Mouse (Mus musculus) frontal cortex, adult (tissue): ENCODE data around the gene Acot12.

ENCODE experiments used
- ATAC-seq: cut with Nextera tagmentation; 2 replicates; pipeline ENCODE4 v1.9.2; 2017; ENCODE audit warnings: mild to moderate bottlenecking, moderate library complexity, mixed read lengths; ENCODE audit not compliant: low TSS enrichment

Acot12 gene

DNA sequence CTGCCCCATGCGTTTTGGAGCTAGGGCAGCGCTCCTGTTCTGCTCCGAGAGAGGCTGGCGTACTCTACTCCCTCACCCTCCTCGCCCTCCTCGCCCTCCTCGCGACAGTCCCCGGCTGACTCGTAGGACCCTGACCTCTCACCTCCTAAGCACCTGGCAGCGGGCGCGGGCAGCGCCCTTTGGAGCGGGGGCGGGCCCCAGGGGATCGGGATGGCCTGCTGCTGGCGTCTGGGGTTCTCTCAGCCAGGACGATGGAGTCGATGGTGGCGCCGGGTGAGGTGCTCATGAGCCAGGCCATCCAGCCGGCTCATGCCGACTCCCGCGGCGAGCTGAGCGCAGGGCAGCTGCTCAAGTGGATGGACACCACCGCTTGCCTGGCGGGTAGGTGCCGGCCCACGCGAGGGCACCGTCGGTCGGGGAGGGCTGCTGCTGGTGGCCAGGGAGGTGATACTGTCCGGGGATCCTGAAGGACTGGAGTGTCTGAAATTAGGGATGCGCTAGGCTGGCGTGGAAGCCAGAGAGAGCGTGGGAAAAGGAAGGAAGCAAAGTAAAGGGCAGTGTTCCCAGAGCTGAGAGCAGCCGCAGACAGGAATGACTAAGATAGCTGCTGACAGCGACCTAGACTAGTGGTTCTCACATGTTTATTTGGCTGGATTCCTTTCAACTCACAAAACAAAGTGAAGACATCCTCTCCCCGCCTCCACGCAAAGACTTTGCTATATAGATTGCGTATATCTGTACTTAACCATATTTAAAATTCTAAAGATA, at the start of gene Acot12:
Acot12 (plus strand) TSS at position 233 of the 768 bp plus-strand sequence.
- peak; percentile 94 for ATAC-seq

DNA sequence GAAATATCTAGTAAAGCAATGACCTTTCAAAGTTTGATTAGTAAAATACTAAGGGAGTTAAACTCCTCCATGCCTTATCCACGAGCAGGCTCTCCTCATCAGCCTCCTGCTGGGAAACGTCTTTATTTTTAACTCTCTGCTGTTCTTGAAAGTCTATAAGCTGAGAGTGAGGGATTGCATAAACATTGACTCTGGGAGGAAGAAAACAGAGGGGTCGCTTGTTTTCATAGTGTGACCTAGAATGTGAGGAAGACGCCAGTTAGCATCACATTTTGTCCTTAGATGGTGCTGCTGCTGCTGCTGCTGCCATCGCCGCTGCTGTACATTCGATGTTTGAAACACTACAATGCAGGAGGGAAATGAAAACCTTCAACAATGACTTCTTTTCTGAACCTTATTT, 47.7 kb upstream of the Acot12 start:
- no peak for ATAC-seq

DNA sequence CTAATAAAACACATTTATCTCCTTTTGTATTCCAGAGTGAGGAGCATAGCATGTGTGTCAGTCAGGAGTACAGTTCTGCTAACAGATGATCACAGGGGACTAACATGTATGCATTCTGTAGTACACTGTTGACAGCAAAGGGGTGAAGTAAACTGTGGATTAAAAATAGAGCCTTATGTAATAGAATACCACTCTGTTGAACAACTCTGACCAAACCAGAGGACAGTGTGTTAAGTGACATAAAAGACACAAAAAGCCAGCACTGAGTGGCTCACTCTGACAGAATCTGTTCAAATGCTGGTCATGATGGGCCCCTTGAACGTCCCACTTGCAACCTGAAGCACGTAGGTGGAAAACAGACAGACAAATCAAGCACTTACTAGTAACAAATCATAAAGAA, 45.9 kb upstream of the Acot12 start:
- no peak for ATAC-seq

DNA sequence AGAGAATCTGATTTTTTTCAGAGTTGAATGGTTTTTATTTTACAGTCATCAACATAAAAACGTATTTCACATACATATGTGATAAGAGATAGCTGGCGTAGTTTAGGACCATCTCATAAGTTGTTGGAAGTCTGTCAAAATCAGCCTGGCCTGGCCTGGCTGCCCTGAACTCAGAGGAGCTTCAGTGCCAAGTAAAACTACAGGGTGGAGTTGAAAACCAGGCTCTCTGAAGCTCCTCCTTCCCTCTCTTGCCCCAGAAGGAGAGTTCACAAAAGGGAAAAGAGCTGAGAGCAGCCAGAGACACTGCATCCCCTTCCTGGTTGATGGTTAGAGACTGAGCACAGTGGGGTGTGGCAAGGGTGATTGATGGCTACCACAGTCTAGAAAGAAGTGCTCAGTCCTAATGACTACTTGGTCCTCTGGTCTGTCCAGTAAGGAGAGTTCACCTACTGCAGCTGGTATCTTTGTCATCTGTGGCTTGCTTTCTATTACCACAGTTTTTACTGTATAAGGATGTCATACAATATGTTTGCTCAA, 45.1 kb upstream of the Acot12 start:
- no peak for ATAC-seq

DNA sequence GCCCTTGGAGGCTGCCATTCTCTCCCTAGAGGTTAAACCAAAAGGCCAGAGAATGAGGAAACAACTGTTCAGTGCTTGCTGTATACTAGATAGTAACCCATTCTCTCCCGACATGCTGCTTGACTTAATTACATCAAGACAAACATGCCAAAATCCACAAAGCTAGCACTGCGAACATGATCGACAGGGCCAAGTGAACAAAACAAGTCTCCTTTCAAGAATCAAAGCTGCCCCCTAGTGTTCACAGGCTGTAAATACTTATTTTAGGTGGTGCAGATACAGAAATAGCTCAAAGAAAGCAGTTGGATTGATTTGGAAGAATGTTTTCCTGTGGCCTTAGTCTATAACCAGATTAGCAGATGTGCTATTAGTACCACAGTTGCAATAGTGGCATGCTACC, 44.3 kb upstream of the Acot12 start:
- peak; percentile 48; the same call in 1 of the 2 replicates for ATAC-seq

DNA sequence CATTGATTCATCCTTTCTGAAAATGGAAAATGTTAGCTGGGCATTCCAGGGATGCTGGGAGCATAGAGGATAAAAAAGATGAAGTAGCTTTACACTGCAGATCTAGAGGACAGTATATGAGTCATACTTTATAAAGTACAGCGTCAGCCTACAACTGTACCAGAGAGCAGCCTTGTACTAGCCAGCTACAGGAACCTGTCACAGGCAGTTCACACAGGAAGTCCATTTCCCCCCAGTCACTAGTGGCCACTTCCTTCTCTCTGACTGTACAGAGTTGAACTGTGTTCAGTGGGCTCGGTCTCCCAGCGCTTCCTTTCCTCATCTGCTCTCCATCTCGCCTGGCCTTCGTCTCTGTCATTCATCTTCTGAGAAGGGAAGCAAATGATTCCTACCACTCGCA, 39.0 kb upstream of the Acot12 start:
- peak; percentile 74 for ATAC-seq

DNA sequence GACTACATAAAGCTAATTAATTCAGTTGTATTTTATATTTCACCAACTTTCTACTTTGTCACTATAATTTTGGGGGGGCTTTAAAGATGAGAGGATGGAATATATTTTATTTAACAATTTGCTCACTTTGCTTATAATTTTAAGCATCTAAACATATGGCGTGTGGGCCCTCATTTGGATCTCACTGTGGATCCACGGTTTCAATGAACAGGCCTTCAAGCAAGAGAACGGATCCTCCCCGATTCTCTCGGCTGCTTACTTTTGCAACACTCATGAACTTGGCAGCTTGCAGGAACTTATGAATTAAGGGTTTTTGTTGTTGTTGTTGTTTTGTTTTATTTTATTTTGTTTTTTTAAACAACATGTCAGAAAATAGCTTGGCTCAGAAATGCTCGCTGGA, 21.8 kb upstream of the Acot12 start:
- peak; percentile 64 for ATAC-seq

DNA sequence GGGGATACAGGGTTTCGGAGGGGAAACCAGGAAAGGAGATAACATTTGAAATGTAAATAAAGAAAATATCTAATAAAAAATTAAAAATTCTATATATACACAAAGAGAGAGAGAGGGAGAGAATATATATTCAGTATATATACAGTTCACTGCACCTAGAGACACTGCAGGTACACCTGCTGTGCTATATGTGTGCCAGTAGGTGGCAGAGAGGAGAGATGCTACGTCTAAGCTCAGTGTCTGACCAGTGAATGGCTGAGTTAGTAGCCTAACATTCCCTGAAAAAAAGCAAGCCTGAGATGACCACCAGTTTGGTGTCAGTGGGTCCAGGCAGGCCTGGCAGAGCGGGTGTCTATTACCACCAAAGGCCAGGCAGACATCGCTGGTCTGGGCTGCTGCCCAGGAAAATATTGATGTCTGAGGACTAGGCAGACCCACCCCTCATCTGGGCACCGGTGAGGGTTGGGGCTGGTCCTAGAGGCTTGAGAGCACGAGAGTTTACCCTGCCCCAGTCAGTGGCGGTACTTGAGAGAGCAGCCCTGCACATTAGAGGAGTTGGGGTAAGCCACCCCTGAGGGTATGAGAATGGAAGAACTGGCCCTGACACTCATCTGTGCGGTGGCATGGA, 18.1 kb upstream of the Acot12 start:
- ATAC-seq, result peak; percentile 76

DNA sequence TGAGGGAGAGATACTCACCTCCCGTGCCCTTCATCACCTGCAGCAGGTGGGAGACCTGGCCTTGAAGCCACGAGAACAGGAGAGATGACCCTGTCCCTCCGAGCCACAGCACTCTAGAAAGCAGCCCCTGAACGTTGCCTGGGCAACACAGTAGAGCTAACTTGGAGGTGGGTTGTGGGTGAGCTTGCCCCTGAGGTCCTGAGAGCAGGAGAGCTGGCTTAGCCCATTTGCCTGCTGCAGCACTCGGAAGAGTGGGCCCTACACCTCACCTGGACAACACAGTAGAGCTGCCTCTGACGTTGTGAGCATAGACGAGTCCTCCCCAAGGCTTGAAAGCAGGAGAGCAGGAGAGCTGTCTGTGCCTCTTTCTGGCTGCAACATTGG, 17.6 kb upstream of the Acot12 start:
- no peak for ATAC-seq

DNA sequence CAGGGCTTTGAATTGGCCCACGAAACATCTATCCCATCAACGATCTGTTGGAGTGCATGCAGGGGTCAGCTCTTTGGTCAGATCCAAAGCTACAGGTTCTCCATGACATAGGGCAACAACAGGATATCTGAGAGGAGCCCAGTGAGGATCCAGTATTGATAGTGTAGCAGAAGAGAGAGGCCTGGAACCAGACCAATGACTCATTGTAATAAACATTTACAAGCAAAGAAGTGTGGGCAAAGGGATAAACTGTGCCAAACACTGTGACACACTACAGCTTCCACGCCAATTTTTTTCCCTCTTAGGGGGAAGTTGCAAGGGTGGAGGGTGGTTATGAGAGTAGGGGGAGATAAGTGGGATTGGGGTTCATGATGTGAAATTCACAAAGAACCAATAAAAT, 17.1 kb upstream of the Acot12 start:
- ATAC-seq, result no peak

DNA sequence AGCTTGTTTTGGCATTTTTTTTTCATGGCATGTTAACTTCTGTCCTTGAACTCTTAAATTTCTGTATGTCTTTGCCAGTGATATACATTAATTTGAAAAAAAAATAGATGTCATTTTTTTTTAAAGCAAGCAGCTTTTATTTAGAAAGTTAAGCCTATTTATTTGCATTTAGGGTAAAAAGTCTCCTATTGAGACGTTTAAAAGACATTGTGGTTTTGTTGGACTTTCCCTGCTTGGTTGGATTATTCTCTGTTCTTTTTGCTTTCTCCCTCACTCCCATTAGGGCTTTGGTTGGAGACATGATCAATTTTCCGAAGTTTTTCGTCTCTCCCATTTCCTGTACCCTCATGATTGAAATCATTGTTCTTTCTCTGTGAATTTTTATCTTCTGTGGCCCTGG, 16.2 kb upstream of the Acot12 start:
- ATAC-seq, result no peak

DNA sequence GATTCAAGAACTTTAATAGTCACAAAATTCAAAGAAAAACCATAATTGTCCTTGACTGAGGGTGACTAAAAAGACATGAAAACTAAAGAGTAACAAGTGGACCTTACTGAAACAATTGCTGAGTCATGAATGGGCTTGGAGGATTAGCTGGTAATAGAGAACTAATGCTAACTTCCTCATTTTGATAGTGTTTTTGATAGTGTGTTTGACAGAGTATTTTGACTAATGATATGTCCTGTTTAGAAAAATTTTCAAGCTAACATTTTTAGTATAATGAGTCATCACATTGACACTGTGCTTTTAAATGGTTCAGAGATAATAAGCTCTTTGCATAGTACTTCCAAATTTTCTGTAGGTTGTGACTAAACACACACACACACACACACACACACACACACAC, 13.4 kb upstream of the Acot12 start:
- no peak for ATAC-seq

DNA sequence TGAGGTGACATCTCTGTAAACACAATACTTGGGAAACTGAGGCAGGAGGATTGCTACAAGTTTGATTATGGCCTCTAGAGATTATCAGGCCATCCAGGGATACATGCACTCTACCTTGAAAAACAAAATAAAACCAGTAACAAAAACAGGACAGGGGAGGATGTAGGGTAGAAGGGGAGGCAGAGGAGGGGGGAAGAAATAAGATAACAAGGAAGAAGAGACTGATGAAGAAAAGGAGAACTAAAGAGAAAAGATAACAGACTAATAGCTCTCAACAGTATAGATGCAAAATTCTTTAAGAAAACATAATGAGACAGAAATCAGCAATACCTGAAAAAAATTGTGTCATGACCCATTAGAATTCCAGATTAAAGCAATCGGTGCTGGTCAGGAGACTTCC, 4.1 kb upstream of the Acot12 start:
- ATAC-seq, result no peak

DNA sequence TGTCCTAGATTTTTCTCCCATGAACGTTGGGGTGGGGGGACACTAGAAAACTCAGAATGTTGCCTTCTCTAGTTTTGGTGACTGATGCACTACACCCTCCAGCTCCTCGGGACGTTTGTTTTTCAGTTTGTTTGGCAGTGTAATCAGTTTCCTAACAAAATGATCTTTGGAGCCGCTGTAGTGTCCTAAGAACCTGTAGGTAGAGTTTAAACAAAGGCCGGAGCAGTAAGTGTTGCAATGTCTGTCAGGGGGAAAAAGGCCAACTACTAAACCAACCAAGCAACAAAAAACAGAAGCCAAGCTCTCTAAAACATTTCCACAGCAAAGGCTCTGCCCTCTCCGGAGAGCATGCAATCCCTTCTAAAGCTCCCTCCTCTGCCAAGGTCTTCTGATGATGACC, 461 bp upstream of the Acot12 start:
- 0 out of 2 replicates have a peak, but pooled peaks have one; percentile 1 for ATAC-seq

DNA sequence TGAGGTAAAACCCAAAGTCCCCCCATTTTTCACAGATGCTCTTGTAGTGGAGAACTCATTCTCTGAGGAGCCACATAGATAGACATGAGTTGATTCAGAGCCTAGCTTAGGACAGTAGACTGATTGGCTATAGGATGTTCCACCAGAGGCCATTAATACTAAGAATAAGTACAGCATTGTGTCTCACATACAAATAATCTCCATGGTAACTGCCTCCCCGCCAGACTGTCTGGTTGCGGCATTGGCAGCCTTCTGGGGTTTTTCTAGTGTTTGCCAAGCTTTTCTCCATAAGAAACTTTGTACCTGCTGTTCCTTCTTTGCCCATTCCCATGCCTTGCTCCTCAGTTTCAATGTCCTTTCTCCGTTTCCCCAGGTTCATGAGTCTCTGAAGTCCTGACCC, 1.9 kb downstream of the Acot12 start:
- ATAC-seq, result no peak

DNA sequence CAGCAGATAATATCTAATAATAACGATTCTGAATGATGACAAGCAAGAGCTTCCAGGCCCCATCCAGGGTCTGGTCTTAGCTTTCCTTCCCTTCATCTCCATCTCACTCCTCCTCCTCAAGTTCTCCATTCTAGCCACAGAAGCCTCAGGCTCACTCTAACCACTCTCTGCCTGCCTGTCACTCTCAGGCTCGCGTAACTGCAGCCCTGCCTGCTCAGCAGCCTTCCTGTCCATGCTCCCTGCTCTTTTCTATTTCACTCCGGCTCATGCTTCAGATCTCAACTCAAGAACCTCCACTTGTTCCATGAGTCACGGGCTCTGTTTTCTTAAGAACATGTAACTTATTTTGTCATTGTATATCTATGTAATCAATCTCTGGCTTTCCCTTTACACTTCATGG, 5.2 kb downstream of the Acot12 start:
- no peak for ATAC-seq

DNA sequence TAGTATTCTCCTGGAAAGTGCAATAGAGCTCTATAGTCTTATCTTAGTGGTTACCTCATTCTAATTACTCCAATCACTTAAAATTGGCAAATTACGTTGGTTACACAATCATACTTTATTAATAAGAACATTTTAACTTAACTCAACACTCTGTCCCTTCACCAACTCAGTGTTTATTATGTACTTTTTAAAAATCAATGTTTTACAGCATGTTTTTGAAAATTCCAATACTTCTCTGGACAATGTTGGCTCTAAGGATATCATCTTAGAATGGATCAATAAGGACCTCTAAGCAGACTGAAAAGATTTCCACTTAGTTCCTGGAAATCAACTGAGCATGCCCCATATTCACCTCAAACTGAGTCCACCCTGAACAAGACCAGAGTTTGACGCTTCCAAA, 7.1 kb downstream of the Acot12 start:
- no peak for ATAC-seq

DNA sequence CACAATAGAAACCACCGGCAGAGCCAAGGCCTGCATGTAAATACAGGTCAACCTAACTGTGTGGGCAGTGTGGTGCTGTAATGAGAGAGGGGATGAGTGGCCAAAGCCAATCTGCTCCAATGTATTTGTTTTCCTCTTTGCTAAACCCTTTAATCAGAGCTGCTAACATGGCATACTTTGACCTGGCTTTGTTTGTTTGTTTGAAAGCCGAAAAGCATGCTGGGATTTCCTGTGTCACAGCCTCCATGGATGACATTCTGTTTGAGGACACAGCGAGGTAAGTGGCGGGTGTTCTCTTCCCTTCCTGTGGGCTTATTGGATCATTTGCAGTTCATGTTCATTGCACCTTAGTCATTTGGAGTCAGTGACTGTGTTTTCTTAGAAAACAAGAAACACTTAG, 8.7 kb downstream of the Acot12 start:
- ATAC-seq, result no peak

DNA sequence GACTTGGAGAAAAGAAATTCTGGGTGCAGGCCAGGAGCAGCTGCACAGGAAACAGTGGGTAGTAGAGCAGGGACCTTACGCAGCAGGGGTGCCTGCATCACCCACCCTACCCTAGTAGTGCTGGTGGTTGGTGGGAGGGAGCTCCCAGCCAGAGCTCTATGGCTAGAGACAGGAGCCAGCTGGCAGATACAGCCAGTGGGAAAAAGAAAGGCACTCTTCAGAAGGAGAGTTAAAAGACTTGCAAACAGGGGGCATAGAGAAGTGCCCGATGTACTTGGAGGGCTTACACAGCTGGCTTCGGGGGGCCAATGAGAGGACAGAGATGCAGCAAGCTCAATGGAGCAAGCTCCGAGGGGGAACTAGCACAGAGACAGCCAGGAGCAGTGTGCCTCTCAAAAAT, 12.4 kb downstream of the Acot12 start:
- peak; percentile 67 for ATAC-seq

DNA sequence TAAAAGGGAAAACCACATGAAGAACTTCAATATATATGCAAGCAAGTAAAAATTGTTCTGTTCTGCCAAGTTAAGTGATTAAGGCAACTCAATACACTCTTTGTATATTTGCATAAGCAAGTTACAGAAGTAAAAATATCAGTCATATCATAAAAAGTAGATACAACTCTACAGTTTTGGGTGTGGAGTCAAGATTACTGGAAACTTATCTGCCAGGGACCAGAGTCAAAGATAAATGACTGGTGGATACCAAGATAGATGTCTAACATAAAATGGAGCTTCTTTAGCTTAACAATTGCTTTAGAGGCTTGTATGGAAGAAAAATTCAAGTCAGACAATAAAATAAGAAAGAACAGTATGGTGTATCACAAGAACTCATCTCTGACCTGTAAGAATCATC, 13.4 kb downstream of the Acot12 start:
- no peak for ATAC-seq

DNA sequence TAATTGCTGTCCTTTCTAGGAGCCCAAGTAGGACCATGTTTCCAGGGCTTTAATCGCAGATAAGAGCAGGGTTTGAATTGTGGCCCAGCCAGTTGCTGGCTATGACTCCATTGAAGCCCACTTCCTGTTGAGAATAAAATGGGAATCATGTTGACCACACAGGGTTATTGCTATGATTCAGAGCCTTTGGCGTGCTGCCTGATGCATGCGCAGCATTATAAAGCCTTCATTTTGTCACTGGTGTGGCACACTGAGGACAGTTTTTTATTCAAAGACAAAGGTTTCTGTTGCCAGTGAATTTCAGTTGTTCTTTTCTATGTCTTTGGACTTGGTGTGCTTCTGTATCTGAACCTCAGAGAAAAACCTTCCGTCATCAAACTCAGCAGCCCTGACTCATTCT, 14.9 kb downstream of the Acot12 start:
- no peak for ATAC-seq

DNA sequence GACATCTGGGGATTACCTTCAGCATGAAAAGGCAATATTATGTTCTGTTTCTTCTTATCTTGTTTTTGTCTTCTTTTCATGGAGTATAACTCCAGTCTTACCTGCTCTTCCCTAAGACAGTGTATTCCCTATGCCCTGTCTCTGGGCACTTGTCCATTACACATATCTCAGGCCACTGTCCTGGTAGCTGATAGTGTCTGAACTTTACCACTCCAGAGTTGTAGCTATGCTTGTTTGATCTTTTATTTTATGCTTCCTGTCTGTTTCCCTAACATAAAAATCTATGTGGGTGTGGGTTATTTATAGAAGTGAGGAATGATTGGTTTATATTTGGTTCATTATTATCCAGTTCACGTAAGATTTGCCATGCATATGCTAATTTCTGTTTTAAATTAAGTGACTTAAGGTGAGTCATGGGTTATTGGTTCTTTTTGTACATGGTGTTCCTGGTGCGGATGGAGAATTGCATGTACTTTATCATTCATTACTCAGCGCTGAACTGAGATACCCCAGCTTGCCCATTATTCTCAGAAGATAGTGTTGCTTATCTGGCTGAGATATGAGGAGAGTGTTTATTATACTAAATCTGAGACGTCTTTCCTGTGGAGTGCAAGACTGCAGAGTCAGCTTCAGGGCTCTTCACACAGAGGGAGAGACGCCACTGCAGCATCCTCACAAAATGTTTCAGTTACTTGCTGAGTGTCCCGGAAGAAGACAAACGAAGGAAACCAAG, 17.2 kb downstream of the Acot12 start:
- peak; percentile 50; the same call in 1 of the 2 replicates for ATAC-seq

DNA sequence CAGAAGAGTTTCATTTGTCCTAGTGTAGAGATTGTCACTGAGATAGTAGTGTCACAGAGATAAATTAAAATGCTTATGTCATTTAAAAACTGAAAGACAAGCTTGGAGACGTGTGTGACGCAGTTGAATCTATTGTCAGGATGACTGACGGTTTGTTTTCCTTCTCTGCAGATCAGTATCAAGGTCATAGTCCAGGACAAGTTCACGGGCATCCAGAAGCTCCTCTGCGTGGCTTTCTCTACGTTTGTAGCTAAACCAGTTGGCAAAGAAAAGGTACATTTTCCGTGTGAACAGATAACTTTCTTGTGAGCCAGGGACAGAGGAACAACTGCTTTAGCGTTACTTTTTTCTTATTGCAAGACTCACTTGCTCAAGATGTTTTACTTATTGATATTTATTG, 18.5 kb downstream of the Acot12 start:
- ATAC-seq, result no peak
